Mouse (Mus musculus) brain, embryonic 14.5 days (tissue): Measurements from ENCODE around the gene Efnb1. TPM values are rescaled to one million over a fixed set of nuclear protein-coding genes. Genes with fewer than 3 reads are reported as not detected.
"Not testable (repeated sequence)": the region's sequence is repeated elsewhere in the genome, so short reads cannot be mapped to it uniquely, and the experiment has no call there.

Source experiments
- DNase-seq: peaks from one replicate; pipeline ENCODE4 v3.0.0-alpha.2; 2011; ENCODE audit warnings: low read depth
- CTCF ChIP-seq: fragments of 200-500 bp; IDR thresholded peaks from 2 replicates; pipeline ENCODE4 v1.5.1; 2012; ENCODE audit warnings: inconsistent platforms, mild to moderate bottlenecking, moderate library complexity, borderline replicate concordance; ENCODE audit not compliant: insufficient read depth, insufficient read length; ENCODE audit errors: extremely low read depth
- POLR2A ChIP-seq: fragments of 200-500 bp; IDR thresholded peaks from 2 replicates; pipeline ENCODE4 v1.6.1; 2012; ENCODE audit warnings: mild to moderate bottlenecking, inconsistent platforms, borderline replicate concordance; ENCODE audit not compliant: poor library complexity, insufficient read depth, insufficient read length, severe bottlenecking; ENCODE audit errors: extremely low read depth
- polyA plus RNA-seq: library from polyadenylated mRNA; depleted of rRNA; stranded (reverse); fragments of >200 nt; gene quantifications from 2 replicates; pipeline ENCODE4 v1.2.3, GENCODE M21; 2012; rRNA removed

The Efnb1 gene
- polyA plus RNA-seq: 53.3 and 75.7 TPM in 2 replicates

DNA sequence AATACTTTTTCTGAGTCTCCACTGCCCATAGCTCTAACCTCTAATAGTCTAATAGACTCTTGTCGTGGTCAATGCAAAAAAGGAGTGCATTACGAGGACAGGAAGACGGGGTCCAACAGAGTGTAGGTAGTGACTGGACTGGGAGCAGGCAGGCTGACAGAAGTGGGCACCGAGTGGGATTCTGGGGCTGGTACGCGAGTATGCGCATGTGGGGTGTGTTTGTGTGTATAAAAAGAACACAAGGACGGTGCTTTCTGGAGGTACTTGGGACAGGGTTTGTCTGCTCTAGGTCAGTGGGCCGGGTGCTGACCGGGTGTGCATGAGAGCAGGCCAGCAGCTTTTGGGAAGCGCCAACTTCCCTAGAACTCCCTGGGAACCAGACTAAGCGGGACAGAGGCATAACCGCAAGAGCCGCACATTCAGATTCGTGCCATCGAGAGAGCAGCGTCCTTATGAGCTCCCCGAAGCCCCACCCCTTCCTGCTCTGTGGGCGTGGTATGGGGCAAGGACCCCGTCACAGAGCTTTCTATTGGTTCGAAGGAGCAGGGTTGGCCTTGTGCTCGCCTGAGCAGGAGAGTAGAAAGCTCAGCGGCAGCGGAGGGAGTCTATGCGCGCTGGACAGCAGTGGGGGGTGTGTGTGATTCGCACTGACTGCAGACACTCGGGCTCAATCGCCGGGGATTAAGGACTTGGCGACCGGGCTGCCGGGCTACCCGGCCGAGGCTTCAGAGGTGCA is at the start of gene Efnb1:
TSS of gene Efnb1 (plus strand) at position 608 of the 736 bp plus-strand sequence.
- peak; percentile 43; the same call in 1 of the 2 replicates for TF ChIP-seq POLR2A
- TF ChIP-seq CTCF: no peak
- DNase-seq: peak; percentile 98

DNA sequence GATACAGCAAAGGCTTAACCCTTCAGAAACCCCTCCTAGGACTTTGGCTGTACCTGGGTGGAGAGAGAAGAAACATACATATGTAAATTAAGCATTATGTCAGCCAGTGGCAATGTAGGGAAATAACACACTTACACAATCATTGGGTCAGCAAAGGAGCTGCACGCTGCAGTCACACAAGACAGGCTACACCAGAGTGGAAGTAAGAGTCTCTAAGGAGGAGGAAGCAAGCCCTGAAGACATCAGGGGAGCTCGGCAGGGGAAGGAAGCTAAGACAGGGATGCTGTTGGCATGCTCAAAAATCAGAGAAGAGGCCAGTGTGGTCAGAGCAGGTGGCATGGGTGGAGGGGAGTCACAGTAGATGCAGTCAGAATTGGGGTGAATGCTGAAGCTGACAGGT is 43.2 kb upstream of the Efnb1 start:
- TF ChIP-seq POLR2A: no peak
- TF ChIP-seq CTCF: no peak
- DNase-seq: no peak

DNA sequence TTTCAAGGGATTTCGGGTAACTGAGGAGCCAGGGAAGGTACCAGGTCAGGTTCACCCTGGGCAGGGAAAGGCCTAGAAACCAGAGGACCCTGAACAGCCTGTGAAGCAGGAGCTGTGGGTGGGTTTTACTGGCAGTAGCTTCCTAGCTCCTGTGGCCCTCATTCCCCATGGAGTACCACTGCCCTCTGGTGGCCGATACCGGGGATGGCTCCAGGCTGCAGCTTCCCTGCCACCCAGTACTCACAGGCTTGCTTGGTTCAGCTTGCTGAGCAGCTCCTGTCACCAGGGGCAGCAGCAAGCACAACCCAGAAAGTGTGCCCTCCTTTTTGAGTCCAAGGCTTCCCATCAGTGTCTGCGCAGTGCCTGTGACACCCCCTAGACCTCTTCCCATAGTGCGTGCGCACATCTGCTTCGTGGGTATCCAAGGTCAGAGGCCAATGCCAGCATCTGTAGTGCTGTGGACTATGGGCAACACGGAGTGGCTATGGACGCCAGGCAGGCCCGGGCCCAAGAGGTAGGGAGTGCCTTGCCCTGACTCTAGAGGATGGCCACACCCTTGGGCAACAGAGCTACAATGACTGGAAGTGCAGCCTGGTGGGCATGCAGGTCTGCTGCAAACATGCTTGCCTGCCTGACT is 24.7 kb upstream of the Efnb1 start:
- not testable (repeated sequence) for DNase-seq

DNA sequence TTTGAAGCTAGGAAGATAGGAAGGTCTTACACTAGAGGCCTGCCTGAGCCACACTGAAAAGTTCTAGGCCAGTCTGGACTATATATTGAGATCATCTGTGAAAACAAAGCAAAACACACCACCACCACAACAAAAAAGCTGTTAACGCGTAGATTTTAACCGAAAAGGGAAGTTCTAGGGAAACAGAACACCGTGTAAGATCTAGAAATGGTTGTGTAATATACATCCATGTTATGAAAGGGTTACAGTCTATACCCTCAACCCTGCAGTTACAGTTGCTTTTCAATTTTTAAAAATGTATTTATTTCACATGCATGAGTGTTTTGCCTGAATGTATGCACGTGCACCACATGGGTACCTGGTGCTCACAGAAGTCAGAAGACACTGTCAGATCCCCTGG is 16.4 kb upstream of the Efnb1 start:
- no peak for TF ChIP-seq POLR2A
- no peak for TF ChIP-seq CTCF
- no peak for DNase-seq

DNA sequence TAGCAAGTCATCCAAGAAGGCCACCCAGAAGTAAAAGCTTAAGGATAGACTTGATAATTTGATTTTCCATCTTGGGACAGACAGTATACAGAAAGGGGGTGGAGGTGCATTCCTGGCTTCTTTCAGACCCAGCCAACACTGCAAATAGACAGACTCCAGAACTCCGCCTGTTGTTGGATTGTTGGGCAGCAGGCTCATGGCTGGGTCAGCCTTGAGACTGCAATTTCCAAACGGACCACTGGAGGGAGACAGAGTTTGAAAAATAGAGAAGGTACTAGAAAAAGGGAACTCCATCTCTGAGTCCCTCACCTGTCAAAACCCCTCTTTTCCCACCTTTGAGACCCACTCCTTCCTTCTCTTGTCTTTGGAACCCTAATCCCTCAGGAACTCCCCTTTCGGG is 5.9 kb upstream of the Efnb1 start:
- peak; percentile 62 for DNase-seq
- peak; percentile 76 for TF ChIP-seq CTCF
- no peak for TF ChIP-seq POLR2A

DNA sequence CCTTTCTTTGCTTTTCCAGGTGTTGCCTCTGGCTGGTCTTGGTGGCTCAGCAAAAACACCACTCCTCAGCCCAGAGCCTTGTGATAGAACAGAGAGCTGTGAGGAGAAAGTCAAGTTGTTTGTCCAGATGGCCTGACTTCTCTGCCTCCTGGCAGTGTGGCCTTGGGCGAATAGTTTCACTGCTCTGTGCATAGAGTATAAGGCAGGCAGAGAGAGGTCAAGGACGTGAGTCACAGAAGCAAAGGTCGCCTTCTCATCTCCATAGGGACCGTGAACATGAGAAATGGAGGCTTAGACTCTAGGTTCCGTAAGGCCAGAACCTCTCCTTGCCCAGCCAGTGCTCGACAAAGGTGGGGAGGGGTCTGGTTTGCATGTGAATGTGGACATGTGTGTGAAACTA is 3.4 kb upstream of the Efnb1 start:
- DNase-seq: no peak
- TF ChIP-seq POLR2A: no peak
- TF ChIP-seq CTCF: no peak

DNA sequence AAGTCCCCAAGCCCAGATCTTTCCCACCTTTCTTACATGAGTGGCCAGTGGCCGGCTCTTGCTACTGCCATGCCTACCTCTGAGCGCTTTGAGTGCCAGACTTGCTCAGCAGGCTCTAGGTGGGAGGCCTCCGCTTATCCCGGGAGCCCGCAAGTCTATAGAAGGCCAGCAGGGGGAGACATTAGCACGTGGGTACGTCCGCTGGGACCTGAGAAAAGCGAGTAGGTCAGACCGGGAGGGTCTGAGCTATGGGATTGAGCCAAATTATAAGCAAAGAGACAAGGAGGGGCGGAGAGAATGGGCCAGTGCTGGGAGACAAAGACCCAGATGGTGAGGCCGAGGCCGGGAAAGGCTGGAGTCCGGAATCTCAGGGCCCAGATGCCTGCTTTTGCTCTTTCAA is 1.0 kb upstream of the Efnb1 start:
- TF ChIP-seq POLR2A (no peak), CTCF (peak; percentile 80)
- peak; percentile 95 for DNase-seq

DNA sequence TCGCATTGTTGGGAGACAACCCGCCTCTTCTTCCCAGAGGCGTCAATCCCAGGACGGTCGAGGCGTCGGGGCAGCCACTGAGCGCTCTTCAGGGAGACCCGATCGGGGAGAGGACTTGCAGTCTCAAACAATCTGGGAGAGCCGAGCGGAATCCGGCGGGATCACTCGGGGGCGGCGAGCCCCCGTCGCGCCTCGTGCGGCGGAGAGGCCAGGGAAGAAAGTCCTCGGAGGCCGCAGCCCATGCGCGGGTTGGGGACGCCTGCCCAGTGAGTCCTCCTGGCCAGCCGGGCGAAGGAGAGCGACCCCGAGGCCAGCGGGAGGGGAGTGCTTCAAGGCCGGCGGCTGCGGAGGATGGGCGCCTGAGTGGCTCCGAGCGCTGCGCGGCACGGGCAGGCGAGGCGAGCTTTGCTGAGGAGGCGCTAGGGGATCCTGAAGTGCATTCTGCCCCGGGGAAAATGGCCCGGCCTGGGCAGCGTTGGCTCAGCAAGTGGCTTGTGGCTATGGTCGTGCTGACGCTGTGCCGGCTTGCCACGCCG is 569 bp downstream of the Efnb1 start:
- TF ChIP-seq CTCF (no peak), POLR2A (no peak)
- peak; percentile 47 for DNase-seq

DNA sequence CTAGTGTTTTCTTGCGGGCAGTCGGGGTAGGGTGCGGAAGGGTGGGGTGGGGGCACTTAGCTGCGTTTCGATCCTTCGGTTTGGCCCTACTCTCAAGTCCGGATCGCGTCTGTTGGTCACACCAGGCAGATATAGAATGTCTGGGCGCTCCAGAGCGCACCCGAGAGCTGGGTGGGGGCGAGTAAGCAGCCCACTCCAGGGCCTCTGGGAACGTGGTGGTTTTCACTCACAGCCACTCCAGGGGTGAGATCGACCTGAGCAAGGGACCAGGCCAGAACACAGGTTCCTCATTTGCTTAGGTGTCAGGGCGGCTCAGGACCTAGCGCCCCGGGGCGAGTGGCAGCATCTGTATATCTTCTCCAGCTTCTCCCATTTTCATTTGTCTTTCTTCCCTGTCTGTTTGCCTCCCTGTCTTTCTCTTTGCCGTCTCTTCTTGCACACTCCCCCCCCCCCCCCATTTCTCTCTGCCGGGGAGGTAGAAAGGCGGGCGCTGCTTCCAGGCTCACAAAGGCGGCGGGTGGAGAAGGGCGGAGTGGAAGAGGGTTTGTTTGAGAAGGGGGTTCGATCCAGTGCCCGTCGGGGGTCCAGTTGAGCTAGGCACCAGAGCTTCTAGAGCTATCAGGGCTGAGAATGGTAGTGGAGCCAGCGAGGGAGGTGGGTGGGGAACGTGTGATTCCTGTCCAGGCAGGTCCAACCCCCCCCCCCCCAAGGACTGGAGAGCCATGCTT is 1.4 kb downstream of the Efnb1 start:
- TF ChIP-seq CTCF (no peak), POLR2A (no peak)

DNA sequence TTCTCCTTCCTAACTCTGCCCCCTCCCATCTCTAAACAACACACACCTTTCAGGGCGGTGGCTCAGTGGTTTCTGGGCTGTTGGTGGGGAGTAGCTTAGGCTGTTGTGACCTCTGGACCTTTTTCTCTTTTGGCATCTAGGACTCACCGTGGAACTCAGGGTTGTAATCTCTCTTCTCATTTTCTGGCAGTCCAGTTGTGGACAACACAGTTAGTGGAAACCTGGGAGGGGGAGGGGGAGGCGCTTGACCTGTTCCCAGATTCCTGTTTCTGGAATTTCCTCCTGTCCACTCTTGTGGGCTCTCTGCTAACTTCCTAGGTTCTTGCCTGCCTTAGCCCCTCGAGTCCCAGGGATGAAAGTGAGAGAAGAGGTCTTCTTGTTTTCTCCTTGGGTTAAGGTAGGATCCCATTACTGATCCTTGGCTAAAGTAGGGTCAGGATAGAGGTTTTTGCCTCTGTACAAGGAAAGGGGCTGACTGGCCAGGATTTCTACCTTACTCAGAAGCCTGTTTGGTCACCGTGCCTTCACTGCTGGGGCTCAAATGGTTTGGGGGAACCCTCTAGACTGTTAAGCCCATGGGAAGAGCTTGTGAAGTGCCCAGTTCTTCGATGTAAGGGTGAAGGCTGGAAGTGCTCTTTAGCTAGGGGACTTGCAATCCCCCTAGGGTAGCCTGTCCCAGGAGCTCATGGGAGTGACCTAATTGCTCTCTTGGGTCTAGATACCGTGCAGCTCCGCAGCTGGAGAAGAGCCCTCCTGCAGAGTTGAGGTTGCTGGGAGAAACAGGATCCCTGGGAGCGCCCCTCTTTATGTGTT is 2.2 kb downstream of the Efnb1 start:
- peak; percentile 27 for DNase-seq
- TF ChIP-seq POLR2A (no peak), CTCF (no peak)

More for the DNA sequence above, 1.4 kb downstream of the Efnb1 start:
- DNase-seq: peak; percentile 49

DNA sequence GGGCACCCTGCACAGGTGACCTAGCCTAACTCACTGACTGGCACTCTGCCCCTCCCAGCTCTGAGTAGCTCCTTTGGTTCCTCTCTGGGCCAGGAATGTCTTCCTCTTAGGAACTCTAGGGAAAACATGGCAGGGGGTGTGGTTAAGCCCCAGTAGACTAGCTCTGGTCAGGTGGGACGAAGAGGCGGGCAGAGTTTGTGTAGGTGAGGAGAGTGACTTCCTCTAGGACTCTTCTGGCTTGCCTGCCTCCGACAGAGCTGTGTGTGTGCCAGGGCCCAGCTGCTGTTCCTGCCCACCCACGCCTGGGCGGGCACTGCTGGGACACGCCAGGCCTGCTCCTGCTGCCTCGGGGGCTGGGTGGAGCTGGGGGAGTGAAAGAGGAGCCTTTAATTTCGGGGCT is 5.1 kb downstream of the Efnb1 start:
- DNase-seq: peak; percentile 46
- TF ChIP-seq POLR2A (no peak), CTCF (no peak)

DNA sequence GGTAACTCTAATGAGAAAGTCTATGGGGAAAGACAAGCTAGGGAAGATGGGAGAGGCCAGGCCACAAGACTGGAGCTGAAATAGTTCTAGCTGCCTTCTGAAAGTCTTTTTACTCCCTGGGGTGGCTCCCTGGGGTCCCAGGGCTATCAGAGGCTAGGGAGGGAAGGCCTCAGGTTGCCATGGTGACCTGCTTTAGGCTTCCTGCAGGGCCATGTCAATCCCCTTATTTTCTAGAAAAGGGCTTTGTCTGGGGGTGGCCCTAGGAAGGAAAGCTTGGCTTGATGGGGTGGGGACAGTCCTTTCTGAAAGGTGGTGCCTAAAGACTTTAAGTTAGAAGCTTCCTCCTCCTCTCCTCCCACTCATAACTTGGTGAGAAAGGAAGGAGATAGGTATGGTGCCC is 6.0 kb downstream of the Efnb1 start:
- no peak for TF ChIP-seq CTCF
- TF ChIP-seq POLR2A: no peak
- DNase-seq: peak; percentile 67
